Mouse (Mus musculus) CH12.LX (cell line): Measurements from ENCODE around the gene Gnpnat1. TPM values are rescaled to one million over a fixed set of nuclear protein-coding genes. Genes with fewer than 3 reads are reported as not detected.

Source experiments
- DNase-seq: peaks from one replicate; pipeline ENCODE4 v3.0.0-alpha.2; 2013; ENCODE audit errors: extremely low read depth
- H3K27ac ChIP-seq: 2 replicates; pipeline ENCODE4 v1.5.1; 2012; ENCODE audit warnings: low read depth, mild to moderate bottlenecking, control low read depth, moderate library complexity; ENCODE audit not compliant: insufficient read depth
- H3K27me3 ChIP-seq: replicated peaks from 2 replicates; pipeline ENCODE3; 2012; ENCODE audit warnings: inconsistent platforms
- H3K36me3 ChIP-seq, 2 experiments: replicated peaks in 1 of 2; 2 replicates each; pipeline versions ENCODE3 to v1.6.1; 2012; ENCODE audit warnings: inconsistent platforms in 1 of 2, low read length in 1 of 2, mild to moderate bottlenecking in 1 of 2, mixed read lengths in 1 of 2, moderate library complexity in 1 of 2; ENCODE audit not compliant: control insufficient read depth in 1 of 2, insufficient read depth in 1 of 2
- H3K4me1 ChIP-seq, 2 experiments: 2 replicates each; pipeline ENCODE4 v1.6.1; 2012; ENCODE audit warnings: inconsistent platforms in 1 of 2, moderate library complexity in 1 of 2; ENCODE audit not compliant: insufficient read depth in 2 of 2, control insufficient read depth in 1 of 2
- H3K4me2 ChIP-seq: 2 replicates; pipeline ENCODE4 v1.6.1; 2012; ENCODE audit warnings: low read depth, mild to moderate bottlenecking, control low read depth; ENCODE audit not compliant: poor library complexity, insufficient read depth, severe bottlenecking
- H3K4me3 ChIP-seq, 3 experiments: fragments of 150-350 bp in 1 of 3; sonication (generic) in 1 of 3; replicated peaks in 1 of 3; 2 replicates each; pipeline versions ENCODE3 to v1.5.1; 2011 to 2012; ENCODE audit warnings: low read depth in 2 of 3, low read length in 2 of 3, mild to moderate bottlenecking in 2 of 3, moderate library complexity in 2 of 3, control low read depth in 1 of 3, improper control_type of control experiment in 1 of 3, inconsistent platforms in 1 of 3, mixed read lengths in 1 of 3; ENCODE audit not compliant: poor library complexity in 1 of 3
- H3K79me2 ChIP-seq: replicated peaks from 2 replicates; pipeline ENCODE4 v1.6.1; 2012; ENCODE audit warnings: mild to moderate bottlenecking, moderate library complexity; ENCODE audit not compliant: control insufficient read depth, poor library complexity, insufficient read depth, severe bottlenecking; ENCODE audit errors: extremely low read depth
- H3K9ac ChIP-seq: 2 replicates; pipeline ENCODE4 v1.6.1; 2012; ENCODE audit warnings: low read depth, mild to moderate bottlenecking, control low read depth, moderate library complexity; ENCODE audit not compliant: insufficient read depth
- H3K9me3 ChIP-seq: replicated peaks from 2 replicates; pipeline ENCODE3; 2012; ENCODE audit warnings: low read length, inconsistent platforms, mixed read lengths
- BHLHE40 ChIP-seq: IDR thresholded peaks from 2 replicates; pipeline ENCODE4 v1.6.1; 2011; ENCODE audit warnings: mild to moderate bottlenecking, low read depth, low read length, improper control_type of control experiment
- CHD1 ChIP-seq: IDR thresholded peaks from 2 replicates; pipeline ENCODE4 v1.6.1; 2012; ENCODE audit warnings: low read depth, low read length, improper control_type of control experiment, inconsistent platforms
- CTCF ChIP-seq, 2 experiments: IDR thresholded peaks in 1 of 2; conservative IDR thresholded peaks in 1 of 2; 2 replicates each; pipeline ENCODE4 v1.5.1; 2011 to 2012; ENCODE audit warnings: low read depth in 2 of 2, low read length in 2 of 2, improper control_type of control experiment in 1 of 2, inconsistent platforms in 1 of 2, mild to moderate bottlenecking in 1 of 2, moderate library complexity in 1 of 2
- EP300 ChIP-seq: IDR thresholded peaks from 2 replicates; pipeline ENCODE4 v1.6.1; 2011; ENCODE audit warnings: low read length, improper control_type of control experiment
- IRF4 ChIP-seq: IDR thresholded peaks from 2 replicates; pipeline ENCODE4 v1.6.1; 2014; ENCODE audit warnings: low read depth, mild to moderate bottlenecking, inconsistent platforms, low read length, improper control_type of control experiment
- JUND ChIP-seq: conservative IDR thresholded peaks from 2 replicates; pipeline ENCODE4 v1.6.1; 2011; ENCODE audit warnings: low read depth, low read length, improper control_type of control experiment
- MAX ChIP-seq: IDR thresholded peaks from 2 replicates; pipeline ENCODE4 v1.6.1; 2011; ENCODE audit warnings: low read length, improper control_type of control experiment
- MXI1 ChIP-seq: IDR thresholded peaks from 2 replicates; pipeline ENCODE4 v1.6.1; 2011; ENCODE audit warnings: mild to moderate bottlenecking, low read depth, low read length, improper control_type of control experiment
- MYC ChIP-seq: IDR thresholded peaks from 2 replicates; pipeline ENCODE4 v1.6.1; 2011; ENCODE audit warnings: low read depth, mild to moderate bottlenecking, improper control_type of control experiment, low read length
- NELFE ChIP-seq: IDR thresholded peaks from 2 replicates; pipeline ENCODE4 v1.6.1; 2011; ENCODE audit warnings: low read depth, low read length, improper control_type of control experiment
- NRF1 ChIP-seq: IDR thresholded peaks from 2 replicates; pipeline ENCODE4 v1.6.1; 2014; ENCODE audit warnings: low read depth, mild to moderate bottlenecking, inconsistent platforms, low read length, improper control_type of control experiment, moderate library complexity
- POLR2AphosphoS2 ChIP-seq: IDR thresholded peaks from 2 replicates; pipeline ENCODE4 v1.6.1; 2011; ENCODE audit warnings: low read depth, low read length, improper control_type of control experiment
- RAD21 ChIP-seq: IDR thresholded peaks from 2 replicates; pipeline ENCODE4 v1.6.1; 2011; ENCODE audit warnings: low read depth, mild to moderate bottlenecking, low read length, improper control_type of control experiment, moderate library complexity
- SMC3 ChIP-seq: IDR thresholded peaks from 2 replicates; pipeline ENCODE4 v1.6.1; 2011; ENCODE audit warnings: low read depth, low read length, improper control_type of control experiment
- UBTF ChIP-seq: IDR thresholded peaks from 2 replicates; pipeline ENCODE4 v1.6.1; 2012; ENCODE audit warnings: low read depth, mild to moderate bottlenecking, inconsistent platforms, low read length, improper control_type of control experiment, moderate library complexity
- USF1 ChIP-seq: IDR thresholded peaks from 2 replicates; pipeline ENCODE4 v1.6.1; 2014; ENCODE audit warnings: low read depth, mild to moderate bottlenecking, inconsistent platforms, low read length, improper control_type of control experiment
- ZMIZ1 ChIP-seq: IDR thresholded peaks from 2 replicates; pipeline ENCODE4 v1.6.1; 2012; ENCODE audit warnings: low read depth, mild to moderate bottlenecking, inconsistent platforms, low read length, improper control_type of control experiment
- ZNF384 ChIP-seq: IDR thresholded peaks from 2 replicates; pipeline ENCODE4 v1.6.1; 2012; ENCODE audit warnings: low read depth, low read length, improper control_type of control experiment, inconsistent platforms
- dilution Hi-C: fragments of 300-500 bp; cut with MboI; formaldehyde crosslinking; loops from 2 replicates; pipeline ENCODE4 v1.14.3; 2020; ENCODE audit warnings: low sequenced_read_pairs; ENCODE audit not compliant: extremely low pct_unique_long_range_greater_than_20kb, extremely low pct_ligation_motif_present
- in situ Hi-C: fragments of 300-500 bp; cut with MboI; formaldehyde crosslinking; loops from 3 replicates; pipeline ENCODE4 v1.14.3; 2019; ENCODE audit warnings: low sequenced_read_pairs, low pct_ligation_motif_present, low pct_unique_long_range_greater_than_20kb, mixed read lengths
- polyA plus RNA-seq: library from polyadenylated mRNA; unstranded; fragments of >175 nt; gene quantifications from 2 replicates; pipeline ENCODE4 v1.2.1, GENCODE M21; 2012; ENCODE audit warnings: low read depth; ENCODE audit not compliant: insufficient read length
- total RNA-seq, 2 experiments: library from RNA; depleted of rRNA; stranded (reverse); fragments of 300-350 nt in 1 of 2; fragments of >200 nt in 1 of 2; gene quantifications; 2 replicates each; pipeline ENCODE4 v1.2.3; 2012 to 2014

The Gnpnat1 gene
- total and polyA plus RNA-seq, 3 experiments, result 28.6 to 82.9 (median 42.8) TPM

- no peaks in the 10 kb centered on the region for H3K27me3 ChIP-seq
- TF ChIP-seq RAD21 (peak; percentile 68), JUND (no peak), NRF1 (no peak), CTCF (conservative IDR thresholded peaks at IDR 0.05 in 1 of 2, IDR thresholded peaks at IDR 0.05 in 1 of 2; ENCODE audit: low read depth in 2 of 2, low read length in 2 of 2) (peak; percentile 50 to 83; a peak in 3 of 4 replicates), SMC3 (peak; percentile 64), ZNF384 (peak; percentile 100)
- no peak overlapping the region for H3K9ac ChIP-seq
- H3K4me3 ChIP-seq, result no peak overlapping the region
- H3K4me2 ChIP-seq, result peak overlapping the region; percentile 47; the same call in 1 of the 2 replicates
- dilution Hi-C loops (no loop called here), in situ Hi-C loops (no loop called here)
- no peak overlapping the region for H3K27ac ChIP-seq
- peak; percentile 71 for DNase-seq
- H3K9me3 ChIP-seq, result peaks cover 9% of the 10 kb centered on the region
- H3K4me1 ChIP-seq, result 0 out of 4 replicates have a peak, but pooled peaks cover 0 to 3% of the 10 kb centered on the region in 2 experiments
- H3K36me3 ChIP-seq, result no peaks in the 10 kb centered on the region
- no peaks in the 10 kb centered on the region for H3K79me2 ChIP-seq
These were observed 18.5 kb upstream of the Gnpnat1 start for GRCm38 (mm10) chr14:45423220-45423619.

DNA sequence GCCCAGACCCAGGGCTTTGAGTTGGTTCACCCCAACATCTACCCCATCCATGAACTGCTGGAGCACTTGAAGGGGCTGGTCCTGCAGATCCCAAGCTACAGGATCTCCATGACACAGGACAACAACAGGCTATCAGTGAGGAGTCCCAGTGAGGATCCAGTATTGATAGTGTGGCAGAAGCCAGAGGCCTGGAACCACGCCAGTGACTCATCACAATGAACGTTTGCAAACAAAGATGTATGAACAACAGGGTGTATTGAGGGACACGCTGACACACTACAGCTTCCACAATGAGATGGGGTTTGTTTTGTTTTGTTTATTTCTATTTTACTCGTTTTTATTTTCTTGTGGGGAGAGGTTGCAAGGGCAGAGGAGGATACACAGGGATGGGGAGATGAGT lies 17.7 kb upstream of the Gnpnat1 start:
- in situ Hi-C loops, result no loop called here
- Histone ChIP-seq H3K4me3 (no peak overlapping the region), H3K4me2 (no peak overlapping the region), H3K9ac (no peak overlapping the region), H3K4me1 (0 out of 4 replicates have a peak, but pooled peaks cover 0 to 3% of the 10 kb centered on the region in 2 experiments), H3K36me3 (no peaks in the 10 kb centered on the region), H3K27me3 (no peaks in the 10 kb centered on the region), H3K27ac (no peak overlapping the region), H3K9me3 (peaks cover 6% of the 10 kb centered on the region), H3K79me2 (no peaks in the 10 kb centered on the region)
- TF ChIP-seq MYC (no peak), MXI1 (no peak), NRF1 (no peak), UBTF (no peak), BHLHE40 (no peak), POLR2AphosphoS2 (no peak)
- DNase-seq, result no peak
- dilution Hi-C loops, result no loop called here

DNA sequence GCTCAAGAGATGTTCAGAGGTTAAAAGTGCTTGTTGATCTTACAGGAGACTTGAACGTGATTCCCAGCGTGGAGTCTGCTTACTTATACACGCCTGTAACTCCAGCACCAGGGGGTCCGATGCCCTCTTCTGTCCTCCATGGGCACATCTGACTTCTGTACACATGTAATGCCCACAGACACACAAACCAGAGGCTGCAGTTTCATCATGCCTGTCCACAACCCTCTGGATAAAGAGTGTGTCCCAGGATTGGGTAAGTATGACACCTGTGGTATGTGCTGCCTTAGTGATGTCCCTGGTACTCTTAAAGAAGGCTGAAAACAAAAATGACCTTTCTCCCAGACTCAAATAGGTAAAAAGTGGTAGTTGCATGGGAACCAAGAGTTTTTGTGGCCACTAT lies 14.6 kb upstream of the Gnpnat1 start:
- Histone ChIP-seq H3K9me3 (no peaks in the 10 kb centered on the region), H3K4me1 (peaks cover 0 to 3% of the 10 kb centered on the region in 2 experiments; a peak in 1 of 4 replicates), H3K27ac (no peak overlapping the region), H3K36me3 (no peaks in the 10 kb centered on the region), H3K4me3 (no peak overlapping the region), H3K9ac (no peak overlapping the region), H3K27me3 (no peaks in the 10 kb centered on the region), H3K4me2 (no peak overlapping the region), H3K79me2 (no peaks in the 10 kb centered on the region)
- no peak for DNase-seq
- in situ Hi-C loops, result loop anchor here (10.0 kb wide), 1 partner anchor 355 kb away; no protein-coding TSS in a partner anchor
- TF ChIP-seq ZNF384, result no peak
- no peak for TF ChIP-seq CHD1
- no peak for TF ChIP-seq NRF1
- no peak for TF ChIP-seq EP300
- no peak for TF ChIP-seq MXI1
- no peak for TF ChIP-seq USF1
- TF ChIP-seq MAX, result no peak
- no peak for TF ChIP-seq NELFE
- no peak for TF ChIP-seq IRF4
- TF ChIP-seq MYC, result no peak
- TF ChIP-seq UBTF, result no peak
- no peak for TF ChIP-seq ZMIZ1
- dilution Hi-C loops, result no loop called here
